Mouse (Mus musculus): Measurements from ENCODE around the gene Myl7.
"Not testable (repeated sequence)": the region's sequence is repeated elsewhere in the genome, so short reads cannot be mapped to it uniquely, and the experiment has no call there.

Gene Myl7

DNA sequence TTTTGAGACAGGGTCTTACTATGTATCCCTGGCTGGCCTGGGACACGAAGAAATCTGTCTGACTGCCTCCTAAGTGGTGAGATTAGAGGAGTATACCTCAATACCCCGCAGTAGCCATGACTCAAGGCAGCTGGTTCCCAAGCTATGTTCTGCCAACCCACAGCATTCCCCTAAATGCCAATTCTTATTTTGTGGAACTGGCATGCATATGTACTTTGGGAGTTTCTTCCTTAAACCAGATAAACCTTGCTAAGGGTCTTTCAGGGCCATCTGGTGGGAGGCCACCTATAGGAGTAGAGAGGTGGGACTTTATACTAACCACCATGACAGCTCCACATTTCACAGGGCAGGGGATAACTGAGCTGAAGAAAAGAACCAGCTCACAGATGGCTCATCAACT is 5.3 kb upstream of the Myl7 start:
- DNase-seq (ENCODE audit: low spot score), result no peak

DNA sequence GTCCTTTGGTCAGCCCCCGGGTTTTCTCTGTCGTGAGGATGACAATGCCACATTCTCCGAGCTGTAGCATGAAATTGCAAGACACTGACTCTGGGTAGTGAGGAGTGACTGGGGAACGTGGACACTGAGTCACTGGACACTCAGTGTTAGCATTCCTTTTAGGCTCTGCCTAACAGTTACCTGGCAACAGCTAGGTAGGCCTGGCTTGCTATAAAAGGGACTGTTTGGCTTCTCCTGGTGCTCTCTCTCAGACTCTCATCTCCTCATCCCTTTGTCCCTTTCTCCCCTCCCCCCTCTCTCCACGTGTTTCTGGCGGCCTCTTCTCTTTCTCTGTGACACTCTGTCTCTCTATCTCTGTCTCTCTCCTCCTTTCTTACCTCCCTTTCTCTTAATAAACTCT is 3.8 kb upstream of the Myl7 start:
- no peak for DNase-seq (ENCODE audit: low spot score)

DNA sequence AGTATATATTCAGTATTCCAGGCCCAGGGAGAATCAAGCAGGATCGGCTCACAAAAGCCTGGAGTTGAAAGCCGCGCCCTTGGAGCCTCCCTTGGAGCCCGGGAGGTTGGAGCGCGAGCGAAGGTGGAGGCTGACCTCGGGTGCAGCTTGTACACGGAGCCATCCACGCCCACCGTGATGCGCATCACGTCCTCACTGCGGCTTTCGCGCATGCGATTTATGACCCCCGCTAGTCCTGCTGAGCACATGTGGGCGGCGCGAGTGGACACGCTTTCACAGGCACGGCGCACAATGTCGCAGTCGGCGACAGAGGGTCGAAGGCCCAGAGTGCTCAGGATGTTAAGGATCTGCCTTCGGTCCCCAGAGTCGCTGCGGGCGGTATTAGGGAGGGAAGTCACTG is 3.4 kb upstream of the Myl7 start:
- DNase-seq (ENCODE audit: low spot score), result no peak

DNA sequence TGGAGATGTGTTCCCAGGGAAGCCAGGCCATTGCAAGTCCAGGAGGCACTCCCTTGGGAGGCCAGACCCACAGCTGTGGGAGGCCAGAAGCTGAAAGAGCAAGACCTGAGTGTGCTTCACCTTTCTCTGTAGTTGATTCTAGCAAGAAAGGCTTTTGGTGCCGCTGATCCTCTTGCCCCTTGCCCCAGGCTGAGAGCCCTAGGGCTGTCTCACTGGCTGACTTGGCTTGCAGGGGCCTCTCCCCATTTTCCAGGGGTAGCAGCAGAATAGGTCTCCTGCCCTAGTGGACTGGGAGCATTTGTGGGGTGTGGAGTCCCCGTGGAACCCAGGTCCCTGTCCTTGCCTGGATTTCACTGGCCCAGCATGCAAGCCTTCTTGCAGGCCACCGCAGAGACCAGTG is 2.7 kb upstream of the Myl7 start:
- no peak for DNase-seq (ENCODE audit: low spot score)

DNA sequence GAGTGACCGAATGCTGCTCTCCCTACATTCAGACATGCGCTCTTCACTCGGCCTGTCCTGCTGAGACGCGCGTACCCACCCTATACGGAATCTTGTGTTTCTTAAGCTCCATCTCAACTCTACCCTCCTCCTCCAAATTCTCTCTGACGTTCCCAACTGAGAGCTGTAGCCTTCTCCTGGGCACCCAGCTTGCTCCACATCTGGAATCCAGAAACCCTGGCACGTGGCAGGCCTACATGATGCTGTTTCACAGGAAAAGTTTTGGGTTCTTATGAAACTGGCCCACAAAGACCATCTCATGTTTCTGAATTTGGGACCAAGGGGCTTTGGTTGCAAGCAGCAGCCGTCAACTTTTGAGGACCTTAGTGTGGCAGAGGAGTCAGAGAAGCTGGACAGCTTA is 704 bp upstream of the Myl7 start:
- no peak for DNase-seq (ENCODE audit: low spot score)

DNA sequence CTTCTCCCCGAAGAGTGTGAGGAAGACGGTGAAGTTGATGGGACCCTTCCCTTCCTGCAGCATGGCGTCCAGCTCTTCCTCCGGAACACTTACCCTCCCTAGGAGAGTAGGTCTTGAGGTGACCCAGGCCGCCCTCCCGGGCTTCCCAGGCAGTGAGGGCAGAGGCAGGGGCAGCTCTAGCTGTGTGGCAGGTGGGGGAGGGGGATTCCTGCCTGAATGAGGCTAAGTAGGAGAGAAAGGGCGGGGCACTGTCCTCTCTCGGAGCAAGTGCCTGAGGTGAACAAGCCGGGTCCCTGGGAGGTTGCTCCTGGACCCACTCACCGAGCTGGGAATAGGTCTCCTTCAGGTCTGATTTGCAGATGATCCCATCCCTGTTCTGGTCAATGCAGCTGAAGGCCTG is 743 bp downstream of the Myl7 start:
- no peak for DNase-seq (ENCODE audit: low spot score)

DNA sequence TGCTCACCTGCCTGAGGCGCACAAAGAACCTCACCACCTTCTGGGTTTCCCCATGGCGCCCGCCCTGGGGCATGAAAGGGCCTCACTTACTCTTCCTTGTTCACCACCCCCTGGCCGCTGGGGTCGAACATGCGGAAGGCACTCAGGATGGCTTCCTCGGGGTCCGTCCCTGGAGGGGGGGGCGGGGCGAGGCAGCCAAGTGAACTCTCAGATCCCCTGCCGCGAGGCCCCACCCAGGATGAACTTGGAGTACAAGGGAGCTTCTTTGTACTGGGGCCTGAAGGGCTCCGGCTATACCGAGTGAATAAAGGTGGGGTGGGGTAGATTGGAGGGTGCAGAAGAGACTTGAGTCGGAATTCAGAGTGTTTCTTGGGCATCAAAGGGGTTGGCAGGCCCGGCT is 1.4 kb downstream of the Myl7 start:
- no peak for DNase-seq (ENCODE audit: low spot score)

DNA sequence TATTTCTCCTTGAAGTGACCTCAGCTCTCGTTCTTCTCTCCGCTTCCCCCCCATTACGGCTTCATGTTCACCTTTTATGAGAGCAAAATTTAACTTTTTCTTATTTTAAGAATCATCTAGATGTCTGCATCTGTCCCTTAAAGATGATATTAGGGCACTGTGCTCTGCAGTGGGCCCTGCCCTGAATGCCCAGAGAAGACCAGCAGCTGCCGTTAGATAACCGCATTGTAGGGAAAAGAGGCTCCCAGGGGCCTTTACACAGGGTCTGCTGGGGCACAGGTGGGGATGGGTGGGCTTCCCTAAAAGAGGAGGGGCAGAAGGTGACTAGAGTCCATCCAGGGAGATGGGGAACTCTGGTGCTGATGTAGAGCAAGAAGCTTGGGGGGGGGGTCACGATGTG is 4.8 kb downstream of the Myl7 start:
- no peak for DNase-seq (ENCODE audit: low spot score)

DNA sequence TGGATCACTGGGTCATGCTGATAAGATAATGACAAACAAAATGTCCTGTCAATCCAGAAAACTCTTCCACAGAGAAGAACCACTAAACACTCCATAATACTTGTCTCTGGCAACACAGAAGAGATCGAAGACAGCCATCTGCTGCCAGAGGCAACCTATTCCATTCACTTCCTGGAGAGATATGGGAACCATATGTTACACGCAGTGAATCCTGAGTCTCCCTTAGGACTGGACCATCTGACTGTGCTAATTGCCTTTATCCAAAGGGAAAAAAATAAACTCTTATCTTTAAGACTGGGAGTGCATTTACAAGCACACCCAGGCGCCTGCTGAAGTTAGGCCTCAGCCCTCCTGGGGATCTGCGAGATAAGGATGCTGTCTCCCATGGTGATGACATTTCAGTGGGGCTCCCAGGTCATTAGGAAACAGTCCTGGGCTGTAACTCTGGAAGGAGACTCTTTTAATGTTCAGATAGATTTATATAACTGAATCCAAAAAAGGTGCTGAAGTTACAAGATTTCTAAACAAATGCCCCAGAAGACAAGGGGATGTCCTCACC is 5.7 kb downstream of the Myl7 start:
- DNase-seq (ENCODE audit: low spot score), result no peak

DNA sequence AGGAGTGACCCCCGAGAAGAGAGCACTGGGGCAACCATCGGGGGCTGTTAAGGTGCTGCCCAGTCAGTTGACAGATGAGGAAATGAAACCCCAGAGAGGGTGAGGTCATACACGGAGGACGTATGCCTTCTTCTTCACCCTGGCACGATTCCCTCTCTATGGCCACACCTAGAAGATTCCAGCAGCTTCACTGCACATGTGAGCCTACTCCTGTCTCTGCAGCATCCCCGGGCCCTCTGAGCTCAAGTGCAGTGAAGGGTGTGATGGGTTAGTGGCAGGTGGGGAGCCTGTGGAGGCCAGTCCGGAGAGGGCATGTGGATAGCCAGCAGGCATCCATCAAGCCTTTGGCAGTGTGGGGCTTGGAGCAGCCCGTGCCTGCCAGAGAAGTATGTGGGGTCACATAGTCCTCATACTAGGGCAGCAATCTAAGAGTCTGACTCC is 6.4 kb downstream of the Myl7 start:
- no peak for DNase-seq (ENCODE audit: low spot score)

DNA sequence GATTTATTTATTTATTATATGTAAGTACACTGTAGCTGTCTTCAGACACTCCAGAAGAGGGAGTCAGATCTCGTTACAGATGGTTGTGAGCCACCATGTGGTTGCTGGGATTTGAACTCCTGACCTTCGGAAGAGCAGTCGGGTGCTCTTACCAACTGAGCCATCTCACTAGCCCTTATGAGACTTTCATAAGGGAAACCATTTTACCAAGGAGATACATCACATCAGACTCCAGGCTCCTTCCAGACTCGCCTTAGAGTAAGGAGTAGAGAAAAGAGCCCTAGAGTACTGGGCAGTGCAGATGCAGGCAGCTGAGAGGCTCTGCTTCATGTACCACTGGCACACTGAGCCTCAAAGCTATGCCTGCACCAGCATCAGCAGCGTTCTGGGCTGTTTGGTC is 10.0 kb downstream of the Myl7 start:
- not testable (repeated sequence) for DNase-seq (ENCODE audit: low spot score)

DNA sequence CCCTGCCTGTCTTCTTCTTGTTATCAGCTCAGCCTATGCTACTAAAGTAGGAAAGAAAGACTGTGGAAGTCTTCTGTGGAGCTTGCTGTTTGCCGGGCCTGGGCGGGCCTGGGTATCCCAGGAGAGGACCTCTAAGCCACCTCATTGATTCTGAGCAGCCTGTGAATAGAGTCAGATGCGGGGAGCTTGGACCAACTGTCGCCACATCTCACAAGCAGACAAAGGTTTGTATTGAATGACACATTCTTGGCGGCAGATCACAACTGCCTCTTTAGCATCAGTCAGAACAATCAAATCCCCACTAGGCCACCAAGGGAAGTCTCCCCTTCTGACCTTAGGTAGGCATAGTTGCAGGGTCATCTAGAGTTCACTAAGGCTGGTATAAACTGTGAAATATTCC is 11.3 kb downstream of the Myl7 start:
- no peak for DNase-seq (ENCODE audit: low spot score)

DNA sequence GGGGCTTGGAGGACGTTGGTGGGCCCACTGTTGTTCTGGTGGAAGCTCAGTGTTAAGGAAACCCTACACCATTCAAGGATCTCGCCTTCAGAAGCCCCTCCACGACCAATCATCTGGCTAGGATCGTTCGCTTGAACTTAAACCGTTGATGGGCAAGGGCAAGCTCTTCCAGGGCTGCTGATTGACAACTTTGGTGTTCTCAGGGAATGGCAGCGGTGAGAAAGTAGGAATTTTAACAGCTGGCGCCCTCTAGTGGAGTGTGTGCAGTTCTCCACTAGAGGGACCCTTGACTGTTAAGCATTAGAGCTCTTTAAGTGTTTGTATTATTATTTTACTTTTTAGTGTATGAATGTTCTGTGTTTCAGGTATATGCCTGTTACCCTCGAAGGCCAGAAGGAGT is 12.4 kb downstream of the Myl7 start:
- no peak for DNase-seq (ENCODE audit: low spot score)

DNA sequence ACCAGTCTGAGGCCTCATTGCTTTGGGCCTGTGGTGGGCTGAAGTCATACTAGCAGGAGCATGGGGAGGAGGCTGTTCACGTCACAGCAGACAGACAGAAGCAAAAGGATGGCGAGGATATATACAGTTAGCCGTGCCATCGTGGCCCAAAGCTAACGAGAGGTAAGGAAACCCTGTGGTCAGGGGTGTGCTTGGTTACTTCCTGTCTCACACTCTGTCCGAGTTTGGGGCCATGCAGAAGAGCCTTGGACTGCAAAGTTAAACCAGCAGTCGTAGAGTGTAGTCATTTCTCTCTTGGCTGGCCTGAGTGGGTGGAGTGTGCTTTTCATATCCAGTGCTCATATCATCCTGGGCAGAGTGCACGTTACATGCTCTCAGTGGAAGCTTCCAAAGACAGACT is 16.1 kb downstream of the Myl7 start:
- no peak for DNase-seq (ENCODE audit: low spot score)

DNA sequence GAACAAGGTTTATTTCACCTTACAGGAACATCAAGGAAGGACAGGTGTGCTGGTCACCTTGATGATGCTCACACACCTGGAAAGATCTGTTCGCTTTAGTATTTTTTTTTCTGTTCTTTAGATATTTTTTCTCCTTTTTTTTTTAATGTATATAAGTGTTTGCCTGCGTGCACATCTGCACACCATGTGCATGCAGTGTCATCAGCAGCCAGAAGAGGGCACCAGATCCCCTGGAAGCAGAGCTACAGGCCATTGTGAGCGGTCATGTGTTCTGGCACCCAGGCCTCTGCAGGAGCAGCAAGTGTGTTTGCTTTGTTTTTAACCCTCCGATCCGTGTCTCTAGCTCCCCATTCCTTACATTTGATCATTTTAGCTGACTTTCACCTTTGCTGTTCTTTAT is 18.7 kb downstream of the Myl7 start:
- no peak for DNase-seq (ENCODE audit: low spot score)

DNA sequence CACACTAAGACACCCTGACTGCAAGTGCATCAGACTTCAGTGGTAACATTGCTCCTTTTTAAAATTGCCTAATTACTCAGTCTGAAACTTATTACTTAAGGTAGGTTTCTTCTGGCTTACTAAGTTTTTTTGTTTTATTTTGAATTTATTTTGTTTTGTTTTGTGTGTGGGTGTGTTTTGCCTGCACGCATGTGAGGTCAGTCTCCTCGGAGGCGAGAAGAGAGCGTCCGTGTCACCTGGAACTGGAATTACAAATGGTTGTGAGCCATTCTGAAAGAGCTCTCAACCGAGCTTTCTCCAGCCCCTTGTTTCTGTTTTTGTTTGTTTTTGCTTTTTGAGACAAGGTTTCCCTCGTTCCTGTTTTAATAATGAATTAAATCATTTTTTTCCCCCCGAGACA is 19.9 kb downstream of the Myl7 start:
- no peak for DNase-seq (ENCODE audit: low spot score)

DNA sequence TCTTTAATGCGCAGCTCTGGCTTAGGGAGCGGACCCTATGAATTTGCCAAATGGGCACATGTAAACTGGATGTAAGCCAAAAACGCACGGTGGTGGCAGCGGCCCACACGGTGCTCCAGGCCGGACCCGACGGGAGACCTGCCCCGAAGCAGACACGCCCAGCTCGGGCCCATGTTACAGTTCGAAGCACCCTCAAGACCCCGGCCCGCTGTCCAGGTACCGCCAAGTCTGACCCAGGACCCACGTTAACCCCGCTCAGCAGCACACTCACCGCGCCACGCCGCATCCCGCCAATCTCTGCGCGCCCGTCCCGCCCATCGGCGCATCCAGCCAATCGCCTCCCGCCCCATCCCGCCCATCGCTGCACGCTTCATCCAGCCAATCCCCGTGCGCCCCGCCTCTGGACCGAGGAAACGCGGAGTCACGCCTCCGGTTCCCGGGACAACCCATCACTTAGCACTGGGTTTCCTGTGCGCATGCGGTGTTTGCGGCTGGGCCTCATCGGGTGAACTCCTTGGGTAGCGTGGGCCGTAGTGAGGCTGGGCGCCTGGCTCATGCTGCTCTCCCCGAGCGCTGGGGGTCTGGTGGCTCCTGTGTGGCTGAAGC is 20.6 kb downstream of the Myl7 start, which contains the start of gene Pold2:
Pold2 (minus strand) TSS at position 372 of the 606 bp plus-strand sequence.
- DNase-seq (ENCODE audit: low spot score), result peak; percentile 90

DNA sequence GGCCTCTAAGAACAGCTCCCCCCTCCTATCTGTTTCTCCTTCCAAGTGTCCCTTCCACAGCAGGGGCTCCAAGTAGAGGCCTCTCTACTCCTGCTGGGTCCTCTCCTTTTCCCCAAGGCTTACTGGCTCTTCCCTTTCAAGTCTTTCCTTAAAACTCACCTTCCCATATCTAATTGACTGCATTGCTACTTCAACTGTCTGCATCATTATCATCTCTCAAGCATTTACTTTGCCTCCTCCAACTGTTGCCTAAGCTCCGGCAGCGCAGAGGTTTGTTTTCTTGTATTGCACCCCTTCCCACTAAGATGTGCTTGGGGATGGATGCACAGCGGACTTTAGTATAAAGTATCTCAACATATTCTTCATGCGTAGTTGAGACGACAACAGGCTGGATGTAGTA is 21.2 kb downstream of the Myl7 start:
- no peak for DNase-seq (ENCODE audit: low spot score)

DNA sequence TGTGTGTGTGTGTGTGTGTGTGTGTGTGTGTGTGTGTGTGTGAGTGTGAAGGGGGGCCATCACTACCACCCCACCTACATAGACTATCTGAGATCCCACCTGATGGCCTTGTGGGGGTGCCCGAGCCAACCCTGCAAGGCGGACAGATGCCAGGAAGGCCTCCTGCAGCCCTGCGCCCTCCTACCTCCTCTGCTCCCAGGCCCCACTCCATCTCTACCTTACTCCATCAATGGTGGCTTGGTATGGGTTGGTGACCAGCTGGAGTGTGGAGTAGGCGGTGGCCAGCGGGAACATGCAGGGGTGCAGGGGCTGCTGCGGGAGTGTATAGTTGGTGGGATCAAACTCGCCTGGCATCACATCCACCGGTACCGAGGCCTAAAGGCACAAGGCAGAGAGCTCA is 25.4 kb downstream of the Myl7 start:
- DNase-seq (ENCODE audit: low spot score), result no peak

DNA sequence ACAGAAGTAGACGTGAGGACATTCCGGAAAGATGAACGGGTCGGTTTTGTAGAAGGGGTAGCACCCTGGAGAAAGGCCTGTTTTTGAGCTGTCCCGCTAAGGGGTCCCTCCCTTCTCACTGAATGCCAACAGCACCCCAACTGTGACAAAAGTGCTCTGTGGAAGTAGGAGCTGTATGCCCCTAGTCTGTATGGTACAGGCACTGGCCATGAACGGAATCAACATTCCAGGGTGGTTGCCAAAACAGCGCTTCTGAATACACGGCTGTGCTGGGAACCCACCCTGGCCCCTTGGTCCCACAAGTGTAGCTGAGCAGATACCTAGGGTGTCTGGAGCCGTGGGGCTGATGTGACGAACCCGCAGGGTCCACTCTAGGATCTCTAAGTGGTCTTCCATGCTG is 25.9 kb downstream of the Myl7 start:
- no peak for DNase-seq (ENCODE audit: low spot score)

DNA sequence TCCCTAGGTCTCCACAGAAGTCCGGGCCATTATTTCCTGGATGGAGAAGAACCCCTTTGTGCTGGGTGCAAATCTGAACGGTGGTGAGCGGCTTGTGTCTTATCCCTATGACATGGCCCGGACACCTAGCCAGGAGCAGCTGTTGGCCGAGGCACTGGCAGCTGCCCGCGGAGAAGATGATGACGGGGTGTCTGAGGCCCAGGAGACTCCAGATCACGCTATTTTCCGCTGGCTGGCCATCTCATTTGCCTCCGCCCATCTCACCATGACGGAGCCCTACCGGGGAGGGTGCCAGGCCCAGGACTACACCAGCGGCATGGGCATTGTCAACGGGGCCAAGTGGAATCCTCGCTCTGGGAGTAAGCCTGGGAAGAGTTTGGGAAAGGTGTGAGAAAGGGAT is 28.5 kb downstream of the Myl7 start:
- no peak for DNase-seq (ENCODE audit: low spot score)

DNA sequence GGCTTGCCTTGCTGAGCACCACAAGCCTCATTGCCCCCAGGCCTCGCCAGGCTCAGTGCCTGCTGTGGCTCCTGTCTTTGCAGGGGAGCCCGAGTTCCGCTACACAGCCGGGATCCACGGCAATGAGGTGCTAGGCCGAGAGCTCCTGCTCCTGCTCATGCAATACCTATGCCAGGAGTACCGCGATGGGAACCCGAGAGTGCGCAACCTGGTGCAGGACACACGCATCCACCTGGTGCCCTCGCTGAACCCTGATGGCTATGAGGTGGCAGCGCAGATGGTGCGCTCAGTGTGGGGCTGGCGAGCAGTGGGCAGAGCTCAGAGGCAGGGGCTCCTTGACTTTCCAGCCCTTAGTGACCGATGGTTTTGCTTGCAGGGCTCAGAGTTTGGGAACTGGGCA is 29.3 kb downstream of the Myl7 start:
- no peak for DNase-seq (ENCODE audit: low spot score)

DNA sequence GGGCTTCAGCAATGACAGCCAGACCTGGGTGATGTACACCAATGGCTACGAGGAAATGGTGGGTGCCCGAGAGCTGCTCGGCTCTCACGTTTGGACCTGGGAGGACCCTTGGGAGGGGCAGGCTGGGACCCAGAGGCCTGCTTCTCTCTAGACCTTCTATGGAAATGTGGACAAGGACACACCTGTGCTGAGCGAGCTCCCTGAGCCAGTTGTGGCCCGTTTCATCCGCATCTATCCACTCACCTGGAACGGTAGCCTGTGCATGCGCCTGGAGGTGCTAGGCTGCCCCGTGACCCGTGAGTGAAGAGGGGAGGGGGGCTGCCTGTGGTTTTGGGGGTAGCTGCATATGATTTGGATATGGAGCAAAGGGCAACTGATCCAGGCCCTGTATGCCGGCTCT is 30.3 kb downstream of the Myl7 start:
- no peak for DNase-seq (ENCODE audit: low spot score)

DNA sequence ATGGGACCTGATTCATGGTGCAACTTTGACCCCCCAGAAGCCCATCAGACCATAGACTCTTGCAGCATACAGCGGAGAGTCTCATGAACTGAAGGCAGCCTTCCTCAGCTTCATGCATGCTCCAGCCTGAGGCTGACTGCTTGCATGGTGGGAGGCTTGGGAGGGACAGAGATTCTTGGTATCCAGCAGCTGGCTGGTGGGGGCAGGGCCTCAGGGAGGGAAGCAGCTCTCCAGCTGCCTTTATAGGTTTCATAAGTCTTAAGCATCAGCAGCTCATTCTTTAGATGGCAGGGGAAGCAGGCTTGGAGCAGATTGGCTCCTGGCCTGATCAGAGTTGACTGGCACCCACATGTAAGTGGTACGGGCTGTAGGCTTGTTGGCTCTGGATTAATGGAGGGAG is 31.4 kb downstream of the Myl7 start:
- DNase-seq (ENCODE audit: low spot score), result no peak
